Mouse (Mus musculus) adrenal gland, postnatal 4 days (tissue): ENCODE measurements around the gene H2-Oa. TPM values are rescaled to one million over a fixed set of nuclear protein-coding genes. Genes with fewer than 3 reads are reported as not detected.
A peak's percentile ranks its signal among the peaks of the same experiment; 100 is the strongest.

Experiments used
- DNase-seq, 2 experiments: peaks; one replicate each; pipeline ENCODE4 v3.0.0; 2021 to 2022; ENCODE audit warnings: low spot score in 2 of 2, mixed read lengths in 2 of 2
- total RNA-seq, 2 experiments: library from RNA; stranded (reverse); gene quantifications; 2 replicates each; pipeline ENCODE4 v1.2.3; 2021

H2-Oa gene
- total RNA-seq, 2 experiments from 2014 or later = 0.31 TPM; not detected in 1

DNA sequence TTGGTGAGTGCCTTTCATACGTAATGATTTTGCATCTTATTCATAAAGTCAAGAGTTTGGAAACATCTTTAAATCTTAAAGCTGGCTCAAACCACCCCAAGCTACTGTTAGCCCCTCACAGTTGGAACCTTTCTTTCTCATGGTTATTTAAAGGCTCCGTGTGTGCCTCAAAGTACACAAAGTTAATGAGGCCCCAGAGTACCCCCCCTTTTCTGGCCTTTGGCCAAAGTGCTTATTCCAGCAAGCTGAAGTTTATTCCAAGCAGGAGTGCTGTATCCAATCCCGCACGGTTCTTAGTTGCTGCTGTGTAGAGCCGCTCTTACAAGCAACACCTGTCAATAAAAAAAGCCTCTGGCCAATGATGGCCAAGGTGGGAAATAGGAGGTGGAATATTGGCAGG lies 7.4 kb downstream of the H2-Oa start:
- no peak for DNase-seq

DNA sequence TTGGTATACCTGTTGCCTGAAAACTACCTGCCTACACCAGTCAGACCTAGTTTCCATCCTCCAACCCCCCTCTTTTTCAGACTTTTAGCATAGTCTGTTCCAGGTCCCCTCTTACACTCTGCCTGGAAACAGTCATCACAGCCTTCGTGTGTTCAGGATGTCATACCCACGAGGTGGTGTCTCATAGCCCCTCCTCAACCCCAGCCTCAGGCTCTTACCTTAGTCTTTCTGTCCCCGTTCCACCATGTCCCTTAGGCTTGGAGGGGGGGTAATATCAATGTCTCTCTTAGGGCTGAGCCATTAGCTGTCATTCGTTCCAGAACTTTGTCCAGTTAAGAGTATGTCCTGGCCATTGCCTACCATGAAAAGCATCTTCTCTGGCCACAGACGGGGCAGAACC lies 9.0 kb downstream of the H2-Oa start:
- no peak for DNase-seq

DNA sequence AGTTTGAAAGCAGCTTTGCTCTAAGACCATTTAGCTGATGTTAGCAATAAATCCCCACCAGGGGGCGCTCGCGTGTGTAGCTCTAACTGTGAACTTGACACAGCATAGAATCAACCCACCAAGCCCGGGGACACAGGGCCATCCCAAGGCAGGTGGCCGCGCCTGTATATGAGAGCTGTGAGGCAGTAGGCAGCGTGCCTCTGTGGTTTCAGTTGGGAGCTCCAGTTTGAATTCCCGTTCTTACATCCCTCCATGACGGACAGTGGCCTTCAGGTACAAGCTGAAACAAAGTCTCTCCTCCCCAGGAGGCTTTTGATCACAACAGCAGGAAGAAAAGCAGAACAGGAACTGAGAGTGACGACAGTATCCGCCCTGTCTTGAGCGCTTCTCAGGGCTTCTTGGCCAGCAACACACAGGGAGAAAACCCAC lies 9.5 kb downstream of the H2-Oa start:
- DNase-seq = peak; percentile 88 to 94

DNA sequence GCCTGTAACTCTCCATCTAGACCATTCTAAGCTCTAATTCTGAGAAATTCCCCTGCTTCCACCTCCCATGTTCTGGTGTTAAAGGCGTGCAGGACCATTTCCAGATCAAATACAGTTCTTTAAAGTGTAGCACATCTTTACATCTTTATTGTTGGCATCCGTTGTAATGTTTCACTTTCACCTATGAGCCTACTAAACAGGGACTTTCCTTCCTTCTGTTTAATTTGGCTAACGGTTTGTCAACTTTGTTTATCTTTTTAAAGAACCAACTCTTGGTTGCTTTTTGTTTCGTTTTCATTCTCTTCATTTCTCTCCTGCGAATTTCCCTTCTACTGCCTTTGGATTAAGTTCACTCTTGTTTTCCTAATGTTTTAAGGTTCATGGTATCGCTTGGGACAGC lies 10.7 kb downstream of the H2-Oa start:
- DNase-seq = no peak

DNA sequence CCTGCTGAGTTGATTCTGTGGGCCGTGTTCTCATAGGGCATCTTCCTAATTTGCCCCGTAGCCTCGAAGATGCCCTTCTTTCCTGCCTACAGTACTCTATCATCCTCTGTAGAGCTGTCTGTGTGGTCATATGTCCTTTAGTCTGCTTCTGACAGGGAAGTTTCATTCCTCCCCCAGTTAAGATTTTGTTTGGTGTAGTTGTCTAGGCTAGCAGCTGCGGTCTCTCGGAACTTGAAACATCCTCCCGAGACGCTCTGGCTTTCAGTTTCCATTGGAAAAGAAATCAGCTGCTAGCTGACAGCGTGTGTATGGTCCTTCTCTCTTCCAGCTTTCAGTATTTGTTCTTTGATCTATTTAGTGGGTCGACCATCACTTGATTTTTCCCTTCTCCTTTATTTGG lies 12.7 kb downstream of the H2-Oa start:
- no peak for DNase-seq

DNA sequence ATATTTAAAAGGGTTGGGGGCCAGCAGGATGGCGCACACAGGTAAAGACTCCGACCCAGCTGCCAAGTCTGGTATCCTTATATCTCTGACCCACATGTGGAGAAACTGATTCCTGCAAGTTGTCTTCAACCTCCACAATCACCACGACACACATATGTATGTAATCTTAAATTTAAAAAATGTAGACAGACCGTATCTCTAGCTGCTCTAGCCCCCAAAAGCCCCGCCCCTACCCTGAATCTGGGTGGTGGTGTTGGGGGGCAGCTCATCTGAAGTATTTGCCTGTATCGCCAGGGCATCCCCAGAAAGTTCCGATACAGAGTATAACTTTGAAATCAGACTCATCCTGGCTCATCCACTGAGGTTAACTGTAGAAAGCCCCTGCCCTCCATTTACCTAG lies 14.4 kb downstream of the H2-Oa start:
- no peak for DNase-seq

DNA sequence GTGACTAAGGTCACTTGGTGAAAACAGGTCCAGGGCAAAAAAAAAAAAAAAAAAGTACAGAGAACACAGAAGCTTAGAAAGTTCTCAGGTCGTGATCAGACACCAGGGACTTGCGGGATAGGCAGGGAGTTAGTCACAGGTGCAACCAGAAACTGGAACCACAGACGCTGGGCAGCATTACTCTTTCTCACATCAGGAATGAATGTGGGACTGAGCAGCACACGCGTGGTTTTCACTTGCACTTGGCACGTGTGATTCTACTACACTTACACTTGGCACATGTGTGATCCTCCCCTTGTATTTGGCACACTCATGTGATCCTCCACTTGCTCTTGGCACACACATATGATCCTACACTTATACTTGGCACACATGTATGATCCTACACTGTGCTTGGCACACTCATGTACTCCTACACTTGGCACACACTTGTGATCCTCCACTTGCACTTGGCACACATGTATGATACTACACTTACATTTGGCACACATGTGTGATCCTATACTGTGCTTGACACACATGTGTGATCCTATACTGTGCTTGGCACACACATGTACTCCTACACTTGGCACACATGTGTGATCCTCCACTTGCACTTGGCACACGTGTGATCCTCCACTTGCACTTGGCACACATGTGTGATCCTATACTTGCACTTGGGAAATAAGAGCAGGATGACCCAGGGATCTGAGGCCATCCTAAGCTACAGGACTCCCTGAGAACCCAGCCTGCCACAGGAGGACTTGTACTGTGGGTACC lies 15.1 kb downstream of the H2-Oa start:
- DNase-seq = no peak

DNA sequence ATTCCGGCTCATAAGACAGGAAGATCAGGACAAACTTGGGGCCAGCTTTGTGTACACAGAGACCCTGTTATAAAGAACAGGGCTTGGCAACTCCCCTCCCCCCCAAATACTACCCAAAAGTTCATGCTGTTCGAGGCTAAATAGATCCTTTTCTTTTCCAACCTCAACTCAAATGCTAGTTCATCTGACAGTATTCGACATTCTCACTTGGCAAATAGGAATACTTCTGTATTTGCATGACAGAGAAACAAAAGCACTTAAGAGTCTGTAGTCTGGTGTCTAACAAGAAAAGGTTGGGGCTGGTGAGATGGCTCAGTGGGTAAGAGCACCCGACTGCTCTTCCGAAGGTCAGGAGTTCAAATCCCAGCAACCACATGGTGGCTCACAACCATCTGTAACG lies 16.3 kb downstream of the H2-Oa start:
- DNase-seq = no peak

DNA sequence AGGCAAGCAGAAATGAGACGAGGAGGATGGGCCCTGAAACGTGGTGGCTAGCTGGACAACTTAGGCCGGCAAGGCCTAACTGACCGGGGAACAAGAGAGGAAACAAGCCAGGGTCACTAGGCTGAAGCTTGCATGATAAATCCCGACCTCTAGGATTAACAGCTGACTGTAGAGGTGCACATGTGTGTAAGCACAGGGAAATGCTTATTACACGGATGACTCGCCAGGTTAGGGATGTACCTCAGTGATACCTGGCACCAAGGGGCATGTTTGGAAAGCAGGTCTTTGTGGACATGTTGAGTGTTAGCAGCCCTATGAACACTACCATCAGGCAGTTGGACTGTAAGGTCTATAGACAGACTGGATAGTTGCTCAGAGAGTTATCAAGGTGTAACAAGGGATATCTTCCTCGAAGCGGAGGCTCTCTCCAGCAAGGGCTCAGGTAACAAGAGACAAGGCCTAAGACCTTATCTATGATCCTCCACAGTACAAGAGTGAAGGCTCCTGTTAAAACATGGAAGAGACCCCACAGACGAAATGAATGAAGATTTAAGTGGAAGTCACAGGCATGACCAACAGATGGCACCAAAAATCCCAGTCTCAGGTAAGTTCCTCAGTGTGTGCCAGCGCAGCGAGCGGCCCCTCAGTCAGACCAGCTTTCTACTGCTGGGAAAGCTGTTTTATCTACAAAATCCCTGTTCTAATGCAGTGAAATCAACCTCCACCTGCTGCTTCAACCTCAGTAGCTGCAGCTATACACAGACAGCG lies 17.1 kb downstream of the H2-Oa start:
- no peak for DNase-seq

DNA sequence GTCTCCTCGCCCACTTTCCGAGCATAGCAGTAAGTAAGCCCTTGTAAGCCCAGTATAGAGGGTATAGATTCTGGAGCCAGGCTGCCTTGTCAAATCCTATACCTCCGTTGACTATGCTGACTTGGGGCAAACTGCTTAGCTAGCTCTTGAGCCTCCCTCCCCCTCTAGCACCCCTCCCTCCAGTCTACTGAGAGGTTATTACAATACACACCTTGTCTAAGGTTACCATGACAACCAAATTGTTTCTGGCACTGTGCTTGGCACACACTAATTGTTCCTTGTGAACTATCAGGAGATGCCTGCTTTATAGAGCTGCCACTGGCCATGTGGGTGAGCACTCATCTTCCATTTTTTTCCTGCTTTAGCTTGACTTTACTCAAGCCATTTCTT lies 17.7 kb downstream of the H2-Oa start:
- no peak for DNase-seq

DNA sequence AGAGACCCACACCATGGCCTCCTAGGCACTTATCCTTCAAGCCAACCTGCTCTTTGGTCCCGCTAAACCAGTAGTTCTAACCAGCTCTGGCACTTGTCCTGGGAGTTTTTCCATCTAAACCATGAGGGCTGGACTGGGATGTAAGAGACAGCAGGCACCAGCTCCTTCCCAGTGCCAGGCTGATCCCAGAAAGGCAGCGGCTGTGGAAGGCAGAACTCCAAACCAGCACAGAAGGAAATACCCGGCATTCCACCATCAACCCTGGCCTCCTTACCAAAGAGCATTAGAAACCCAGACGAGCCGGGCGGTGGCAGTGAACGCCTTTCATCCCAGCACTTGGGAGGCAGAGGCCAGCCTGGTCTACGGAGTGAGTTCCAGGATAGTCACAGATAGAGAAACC lies 18.2 kb downstream of the H2-Oa start:
- no peak for DNase-seq

DNA sequence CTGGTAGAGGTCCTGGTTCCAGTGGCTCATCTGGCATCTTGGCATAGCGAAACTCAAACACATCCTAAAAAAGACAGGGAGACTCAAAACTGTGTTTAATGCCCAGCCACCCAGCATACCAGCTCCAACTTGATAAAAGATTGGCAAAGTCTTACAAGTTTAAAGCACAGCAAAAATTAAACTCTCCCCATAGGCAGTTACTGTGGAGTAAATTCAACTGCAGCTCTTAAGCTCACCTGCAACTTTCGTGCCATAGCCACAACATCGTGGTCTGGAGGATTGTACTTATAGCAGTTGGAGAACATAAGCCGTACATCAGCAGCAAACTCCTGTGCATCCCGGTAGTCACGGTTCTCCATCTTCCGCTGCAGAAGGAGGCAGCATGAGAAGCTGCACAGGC lies 22.0 kb downstream of the H2-Oa start:
- no peak for DNase-seq

DNA sequence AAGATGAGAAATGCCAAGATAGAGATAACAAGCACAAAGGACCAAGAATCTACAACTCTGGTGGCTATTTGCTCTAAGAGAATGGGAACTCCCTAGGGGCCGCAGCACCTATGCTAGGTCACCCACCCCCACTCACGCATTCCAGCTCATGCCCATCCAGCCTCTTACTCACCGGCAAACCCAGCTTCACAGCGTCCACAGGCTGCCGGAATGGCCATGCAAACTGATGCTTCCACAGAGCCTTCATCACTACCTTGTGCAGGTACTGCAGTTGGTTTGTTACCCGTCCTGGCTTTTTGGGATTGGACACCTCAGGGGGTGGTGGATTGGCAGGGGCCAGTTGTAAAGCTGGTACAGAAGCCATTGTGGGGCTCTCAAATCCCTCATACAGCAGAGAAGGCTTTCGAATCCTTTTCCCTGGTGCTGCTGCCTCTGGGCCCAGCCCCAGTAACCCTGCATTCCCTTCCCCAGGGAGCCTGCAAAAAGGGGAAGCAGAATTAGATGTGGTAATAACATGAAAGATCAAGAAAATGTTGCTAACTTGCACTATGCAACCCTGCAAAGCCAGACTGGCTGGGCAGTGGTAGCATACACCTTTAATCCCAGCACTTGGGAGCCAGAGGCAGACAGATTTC lies 24.7 kb downstream of the H2-Oa start:
- no peak for DNase-seq

DNA sequence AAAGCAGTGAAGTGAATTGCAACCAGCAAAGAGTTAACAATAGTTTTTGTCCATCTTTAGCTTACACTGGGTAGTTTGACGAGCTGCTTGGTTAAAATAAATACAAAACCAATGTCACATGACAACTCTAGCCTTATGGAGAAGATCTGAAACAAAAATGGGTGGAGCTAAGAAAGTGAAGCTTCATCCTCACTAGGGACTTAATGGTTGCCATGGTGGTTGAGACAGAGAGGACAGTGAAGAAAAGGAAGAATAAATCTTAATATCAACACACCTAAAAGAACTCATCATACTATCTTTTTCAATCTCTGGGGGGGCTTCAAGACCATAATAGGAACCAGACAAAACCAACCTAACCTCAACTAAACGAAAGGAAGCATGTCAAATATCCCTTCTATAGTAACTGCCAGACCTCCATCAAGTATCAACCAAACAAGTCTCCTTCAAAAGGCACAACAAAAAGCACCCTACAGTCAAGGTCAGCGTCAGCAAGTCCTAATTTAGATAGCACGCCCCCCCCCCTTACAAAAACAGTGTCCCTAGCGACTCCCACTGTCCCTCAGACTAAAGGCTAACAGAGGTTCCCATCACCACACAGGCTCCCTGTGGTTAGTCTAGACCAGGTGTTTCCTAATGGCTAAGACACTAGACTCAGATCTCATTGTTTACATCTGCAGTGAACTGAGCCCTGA lies 25.4 kb downstream of the H2-Oa start:
- no peak for DNase-seq

DNA sequence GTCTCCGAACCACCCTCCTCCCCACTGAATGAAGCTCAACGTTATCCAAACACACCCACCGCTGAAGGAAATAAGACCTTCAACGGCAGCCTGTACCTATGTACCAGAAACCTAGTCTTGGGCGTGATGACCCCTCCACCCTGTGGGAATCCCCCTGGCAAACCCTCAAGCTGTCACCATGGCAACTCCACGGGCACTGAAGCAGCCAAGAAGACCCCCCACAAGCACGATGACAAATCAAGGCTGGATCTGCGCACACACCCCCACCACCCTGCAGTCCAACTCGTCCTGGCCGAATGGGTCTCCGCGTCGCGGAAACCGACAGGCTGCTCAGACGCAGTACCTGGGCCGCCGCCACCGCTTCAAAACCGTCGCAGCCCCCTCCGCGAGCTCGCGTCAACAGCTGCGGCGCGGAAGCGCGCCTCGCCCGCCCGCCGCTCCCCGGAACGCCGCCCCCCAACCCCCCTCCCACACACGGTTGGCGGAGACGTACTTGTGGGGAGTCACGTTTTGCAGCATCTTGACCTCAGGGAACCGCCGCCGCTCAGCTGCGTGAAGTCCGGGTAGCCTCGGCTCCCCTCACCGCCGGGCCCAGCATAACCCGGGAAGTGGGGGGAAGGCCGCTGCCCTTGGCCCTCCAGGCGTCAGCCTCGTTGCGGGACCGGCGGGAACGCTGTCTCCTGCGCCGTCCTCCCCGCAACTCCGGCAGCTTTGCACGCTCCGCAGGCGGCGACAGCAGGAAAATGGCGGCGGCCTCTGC lies 26.2 kb downstream of the H2-Oa start:
- DNase-seq = no peak

DNA sequence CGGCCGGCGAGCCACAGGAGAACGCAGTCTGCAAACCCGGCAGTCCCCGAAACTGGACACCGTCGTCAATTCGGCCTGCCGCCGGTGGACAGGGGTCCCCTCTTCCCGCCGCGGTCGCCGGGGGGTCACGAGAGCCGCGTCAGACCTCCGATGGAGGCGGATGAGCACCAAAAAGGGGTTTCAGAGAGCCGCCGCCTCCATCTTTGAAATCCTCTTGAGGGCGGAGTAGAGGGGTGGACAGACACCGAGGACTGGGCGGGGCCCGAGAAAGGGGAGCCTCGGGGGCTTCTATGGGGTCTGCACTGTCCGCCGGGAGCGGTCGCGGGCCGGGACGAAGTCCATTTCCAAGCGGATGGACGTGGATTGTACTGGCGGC lies 26.7 kb downstream of the H2-Oa start:
- no peak for DNase-seq

DNA sequence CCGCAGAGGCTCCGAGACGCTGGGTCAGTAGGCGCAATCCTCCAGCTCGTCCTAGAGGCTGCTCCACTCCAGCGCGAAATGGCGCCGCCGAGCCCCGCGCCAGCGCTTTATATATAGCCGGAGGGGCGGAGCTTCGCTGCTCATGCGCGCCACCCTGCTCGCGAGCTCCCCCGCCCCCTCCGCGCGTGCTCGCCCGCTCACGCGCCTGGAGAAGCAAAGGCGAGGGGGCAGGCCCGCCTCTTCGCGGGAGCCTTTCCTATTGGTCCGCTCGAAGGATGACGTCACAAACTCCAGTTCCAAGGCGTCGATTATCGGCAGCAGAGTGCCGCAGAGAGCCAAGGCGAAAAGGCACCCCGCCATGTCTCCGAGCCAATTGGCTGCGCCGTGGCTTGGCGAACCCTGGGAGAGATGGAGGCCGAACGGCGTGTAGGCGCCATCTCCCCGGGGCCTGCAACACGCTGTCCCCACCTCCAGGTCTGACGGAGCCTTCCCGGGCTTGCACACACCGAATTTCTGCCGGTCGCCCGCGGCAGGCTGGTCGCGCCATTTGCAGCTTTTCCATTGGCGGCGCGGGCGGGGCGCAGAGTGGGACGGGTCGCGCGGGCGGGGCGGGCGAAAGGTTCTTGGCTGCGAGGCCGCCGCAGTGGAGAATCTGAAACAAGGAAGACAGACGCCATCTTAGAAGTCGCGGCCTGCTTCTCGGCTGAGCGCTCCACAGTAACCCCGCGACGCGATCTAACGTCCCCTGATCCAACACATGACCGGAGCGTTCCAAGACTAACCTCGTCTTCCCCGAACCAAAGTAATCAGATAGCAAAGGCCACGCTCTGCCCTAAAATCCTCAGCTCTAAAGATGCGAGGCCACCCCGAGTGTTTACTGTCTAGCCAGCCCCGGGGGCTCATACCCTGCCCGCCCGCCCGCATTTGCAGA lies 27.4 kb downstream of the H2-Oa start, which contains the start of gene H2-DMa:
H2-DMa (plus strand) TSS at position 293 of the 931 bp plus-strand sequence.
- DNase-seq = peak; percentile 94 to 98

DNA sequence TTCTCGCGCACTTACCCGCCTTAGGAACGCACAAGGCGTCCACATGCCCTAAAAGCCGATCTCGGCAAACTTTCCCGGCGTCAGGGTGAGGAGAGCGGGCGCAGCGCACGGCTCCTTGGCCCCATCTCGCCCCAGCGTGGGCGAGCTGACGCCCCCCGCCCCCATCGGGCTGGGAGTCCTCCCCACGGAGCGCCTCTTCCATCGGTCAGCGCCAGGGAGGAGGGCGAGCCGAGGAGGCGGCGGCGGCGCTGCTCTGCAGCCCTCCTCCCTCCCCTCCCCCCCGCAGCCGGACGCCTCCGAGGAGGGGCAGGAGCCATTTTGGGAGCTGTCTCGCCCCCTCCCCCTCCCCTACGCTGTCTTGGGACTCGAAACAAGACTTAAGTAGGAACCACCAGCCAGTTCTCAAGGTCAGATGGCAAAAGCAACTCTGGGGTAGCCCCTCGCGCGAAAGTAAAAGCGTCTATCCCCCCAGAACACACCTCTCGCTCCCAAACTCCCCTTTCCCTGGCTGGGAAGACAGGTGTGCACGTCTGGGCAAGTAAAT lies 28.1 kb downstream of the H2-Oa start:
- DNase-seq = peak; percentile 72 to 83

DNA sequence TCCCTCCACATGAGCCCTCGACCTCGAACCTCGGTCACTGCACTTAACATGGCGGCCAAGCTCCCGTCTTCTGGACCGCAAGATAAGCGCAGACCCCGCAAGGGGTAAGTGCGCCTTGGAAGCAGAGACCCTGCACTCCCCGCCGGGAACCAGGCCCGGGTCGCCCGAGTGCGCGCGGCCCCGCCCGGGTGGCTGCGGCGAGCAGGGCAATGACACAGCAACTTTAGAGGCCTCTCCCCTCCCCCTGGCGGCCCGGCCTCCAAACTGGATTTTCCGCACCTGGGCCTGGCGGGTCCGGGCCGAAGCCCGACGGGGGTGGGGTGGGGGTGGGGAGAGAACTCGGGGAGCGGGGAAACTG lies 28.7 kb downstream of the H2-Oa start:
- DNase-seq = peak; percentile 68 to 69
